Mouse (Mus musculus) intestine, postnatal 0 days (tissue): ENCODE data around the gene Dedd. TPM values are rescaled to one million over a fixed set of nuclear protein-coding genes. Genes with fewer than 3 reads are reported as not detected.

Experiments used
- ATAC-seq: fragments of 200-750 bp; cut with Nextera tagmentation; 2 replicates; pipeline ENCODE4 v1.8.0; 2017; ENCODE audit warnings: mild to moderate bottlenecking, moderate TSS enrichment, moderate library complexity
- H3K27ac ChIP-seq: fragments of 300-500 bp; sonication (generic); 2 replicates; pipeline ENCODE4 v1.5.1; 2014; ENCODE audit warnings: mild to moderate bottlenecking, low read depth, low read length, moderate library complexity
- H3K27me3 ChIP-seq: fragments of 300-500 bp; sonication (generic); replicated peaks from 2 replicates; pipeline ENCODE4 v1.6.1; 2014; ENCODE audit warnings: low read length, mixed read lengths; ENCODE audit not compliant: control insufficient read depth, insufficient read depth
- H3K36me3 ChIP-seq: fragments of 300-500 bp; sonication (generic); 2 replicates; pipeline ENCODE4 v1.6.1; 2014; ENCODE audit warnings: mild to moderate bottlenecking, moderate library complexity; ENCODE audit not compliant: control insufficient read depth, insufficient read depth
- H3K4me1 ChIP-seq: fragments of 300-500 bp; sonication (generic); replicated peaks from 2 replicates; pipeline ENCODE4 v1.6.1; 2014; ENCODE audit warnings: antibody characterized with exemption, low read length, mixed read lengths; ENCODE audit not compliant: control insufficient read depth, insufficient read depth
- H3K4me2 ChIP-seq: fragments of 300-500 bp; sonication (generic); replicated peaks from 2 replicates; pipeline ENCODE4 v1.6.1; 2014; ENCODE audit warnings: low read depth, mild to moderate bottlenecking, moderate library complexity
- H3K4me3 ChIP-seq: fragments of 300-500 bp; sonication (generic); 2 replicates; pipeline ENCODE4 v1.5.1; 2014; ENCODE audit warnings: low read depth, low read length
- H3K9ac ChIP-seq: fragments of 300-500 bp; sonication (generic); 2 replicates; pipeline ENCODE4 v1.6.1; 2014; ENCODE audit warnings: mild to moderate bottlenecking, low read depth, low read length
- H3K9me3 ChIP-seq: fragments of 300-500 bp; sonication (generic); 2 replicates; pipeline ENCODE4 v1.6.1; 2016; ENCODE audit warnings: mixed run types; ENCODE audit not compliant: control insufficient read depth
- CTCF ChIP-seq: sonication (generic); IDR thresholded peaks from 2 replicates; pipeline ENCODE4 v1.5.1; 2016; ENCODE audit warnings: low read depth, mild to moderate bottlenecking, control low read depth, antibody characterized with exemption, moderate library complexity
- WGBS: fragments of 180-500 bp; shearing (Covaris S2); extraction: QIAGEN DNeasy Blood & Tissue Kit; methylation state at CpG from one replicate; pipeline ENCODE4 v1.1.7; 2014; 5-methylcytosine and 5-hydroxymethylcytosine counted together
- polyA plus RNA-seq: library from polyadenylated mRNA; unstranded; fragments of >200 nt; fragmentation: Nextera tagmentation; extraction: Ambion mirVana; gene quantifications from 2 replicates; pipeline ENCODE4 v1.2.1, GENCODE M21; 2015

The Dedd gene
- polyA plus RNA-seq, 1 experiment from 2014 or later = 28.1 TPM

DNA sequence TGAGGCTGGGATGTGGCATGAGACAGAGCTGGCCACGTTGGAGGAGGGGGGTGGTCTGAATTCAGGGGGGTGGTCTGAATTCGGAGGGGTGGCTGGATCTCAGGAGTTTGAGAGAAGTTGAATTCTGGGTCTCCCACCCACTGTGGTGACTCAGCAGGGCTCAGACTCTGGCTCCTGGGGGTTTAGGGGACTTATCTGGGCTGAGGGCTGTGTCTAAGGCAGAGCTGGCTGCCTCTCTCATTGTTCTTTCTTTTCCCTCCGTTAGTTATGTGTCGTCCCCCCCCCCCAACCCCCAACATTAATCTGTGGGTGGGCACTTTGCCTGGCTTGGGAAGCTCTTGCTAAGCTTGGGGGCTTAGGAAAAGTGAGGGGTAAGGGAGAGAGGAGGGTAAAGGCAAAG, 45.0 kb downstream of the Dedd start:
- no peak for TF ChIP-seq CTCF
- Histone ChIP-seq H3K4me3 (no peak overlapping the region), H3K9me3 (no peaks in the 10 kb centered on the region), H3K4me2 (no peak overlapping the region), H3K4me1 (peaks cover 4% of the 10 kb centered on the region; the same call in 1 of the 2 replicates), H3K9ac (no peak overlapping the region), H3K27ac (no peak overlapping the region), H3K27me3 (no peaks in the 10 kb centered on the region), H3K36me3 (no peaks in the 10 kb centered on the region)
- WGBS = 10% methylated on average over 3 of the region's 4 CpGs
- no peak for ATAC-seq

DNA sequence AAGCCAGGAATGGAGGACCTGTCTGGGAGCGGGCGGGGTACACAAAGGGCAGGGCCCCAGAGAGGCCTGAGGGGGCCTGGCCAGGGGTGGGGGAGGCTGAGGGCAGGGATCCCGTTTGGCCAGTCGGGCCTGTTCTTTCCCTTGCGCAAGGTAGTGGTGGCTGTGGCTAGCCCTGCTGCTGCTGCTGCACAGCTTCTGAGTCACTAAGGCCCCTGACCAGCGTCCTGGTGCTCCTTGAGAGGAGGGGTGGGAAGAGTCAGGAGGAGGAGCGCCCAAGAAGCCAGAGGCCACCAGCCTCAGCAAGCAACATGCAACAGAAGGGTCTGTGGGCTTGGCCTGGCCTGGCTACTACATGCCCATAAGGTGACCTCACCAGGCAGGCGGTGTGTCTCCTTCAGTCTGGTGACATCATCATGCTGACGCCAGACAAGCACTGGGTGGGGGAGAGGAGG, 46.7 kb downstream of the Dedd start:
- Histone ChIP-seq H3K27me3 (peaks cover 3% of the 10 kb centered on the region; the same call in 1 of the 2 replicates), H3K27ac (no peak overlapping the region), H3K9me3 (no peaks in the 10 kb centered on the region), H3K4me3 (no peak overlapping the region), H3K4me1 (peaks cover 9% of the 10 kb centered on the region; the same call in 1 of the 2 replicates), H3K4me2 (0 out of 2 replicates have a peak overlapping the region, but pooled peaks have one; percentile 10), H3K36me3 (no peaks in the 10 kb centered on the region), H3K9ac (no peak overlapping the region)
- no peak for TF ChIP-seq CTCF
- peak; percentile 76 for ATAC-seq
- WGBS = 28% methylated on average over 9 of the region's 9 CpGs

DNA sequence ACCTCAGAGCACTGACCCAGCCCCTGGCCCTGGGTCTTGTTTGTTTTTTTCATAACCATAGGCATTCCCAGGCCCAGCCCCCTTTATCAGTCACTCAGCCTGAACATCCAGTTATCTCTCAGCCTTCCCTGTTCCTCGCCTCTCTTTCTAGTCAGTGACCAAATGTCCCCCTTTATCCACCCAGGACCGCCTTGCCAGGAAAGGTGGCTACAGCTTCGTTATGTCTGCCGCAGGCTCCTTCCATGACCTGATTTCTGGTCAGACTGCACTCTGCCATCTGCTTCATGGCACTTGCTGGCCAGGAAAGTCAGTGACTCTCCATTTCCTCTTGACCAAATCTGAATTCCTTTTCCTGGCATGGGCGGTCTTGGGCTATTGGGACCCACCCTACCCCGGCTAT, 49.4 kb downstream of the Dedd start:
- Histone ChIP-seq H3K9ac (no peak overlapping the region), H3K36me3 (no peaks in the 10 kb centered on the region), H3K4me1 (peaks cover 9% of the 10 kb centered on the region; the same call in 1 of the 2 replicates), H3K27ac (no peak overlapping the region), H3K27me3 (peaks cover 5% of the 10 kb centered on the region; the same call in 1 of the 2 replicates), H3K4me2 (no peak overlapping the region), H3K4me3 (no peak overlapping the region), H3K9me3 (no peaks in the 10 kb centered on the region)
- WGBS = 82% methylated on average over 6 of the region's 6 CpGs
- no peak for ATAC-seq
- no peak for TF ChIP-seq CTCF

DNA sequence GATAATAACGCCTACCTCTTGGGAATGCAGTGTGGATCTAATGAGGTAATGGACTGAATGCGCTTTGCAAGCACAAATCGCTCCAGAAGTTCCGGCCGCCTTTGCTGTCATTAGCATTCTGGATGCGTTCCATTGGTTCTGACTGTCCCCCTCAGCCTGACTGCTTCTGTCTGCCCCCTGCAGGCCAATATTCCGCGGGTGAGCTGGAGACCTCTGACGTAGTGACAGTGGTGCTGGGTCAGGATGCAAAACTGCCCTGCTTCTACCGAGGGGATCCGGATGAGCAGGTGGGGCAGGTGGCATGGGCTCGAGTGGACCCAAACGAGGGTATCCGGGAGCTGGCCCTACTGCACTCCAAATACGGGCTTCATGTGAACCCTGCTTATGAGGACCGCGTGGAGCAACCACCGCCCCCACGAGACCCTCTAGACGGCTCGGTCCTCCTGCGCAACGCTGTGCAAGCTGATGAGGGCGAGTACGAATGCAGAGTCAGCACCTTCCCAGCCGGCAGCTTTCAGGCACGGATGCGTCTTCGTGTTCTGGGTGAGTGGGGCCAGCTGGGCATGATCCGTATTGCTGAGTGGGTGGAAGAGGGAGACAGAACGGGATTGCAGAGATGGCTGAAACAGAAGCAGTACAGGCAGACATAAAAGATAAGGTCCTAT, 51.1 kb downstream of the Dedd start:
- Histone ChIP-seq H3K4me2 (peak overlapping the region; percentile 51), H3K9me3 (no peaks in the 10 kb centered on the region), H3K4me1 (peaks cover 9% of the 10 kb centered on the region; the same call in 1 of the 2 replicates), H3K9ac (no peak overlapping the region), H3K36me3 (no peaks in the 10 kb centered on the region), H3K27me3 (peaks cover 5% of the 10 kb centered on the region; the same call in 1 of the 2 replicates), H3K27ac (no peak overlapping the region), H3K4me3 (no peak overlapping the region)
- peak; percentile 87 for TF ChIP-seq CTCF
- 9% methylated on average over 31 of the region's 31 CpGs for WGBS
- peak; percentile 20; the same call in 1 of the 2 replicates for ATAC-seq

DNA sequence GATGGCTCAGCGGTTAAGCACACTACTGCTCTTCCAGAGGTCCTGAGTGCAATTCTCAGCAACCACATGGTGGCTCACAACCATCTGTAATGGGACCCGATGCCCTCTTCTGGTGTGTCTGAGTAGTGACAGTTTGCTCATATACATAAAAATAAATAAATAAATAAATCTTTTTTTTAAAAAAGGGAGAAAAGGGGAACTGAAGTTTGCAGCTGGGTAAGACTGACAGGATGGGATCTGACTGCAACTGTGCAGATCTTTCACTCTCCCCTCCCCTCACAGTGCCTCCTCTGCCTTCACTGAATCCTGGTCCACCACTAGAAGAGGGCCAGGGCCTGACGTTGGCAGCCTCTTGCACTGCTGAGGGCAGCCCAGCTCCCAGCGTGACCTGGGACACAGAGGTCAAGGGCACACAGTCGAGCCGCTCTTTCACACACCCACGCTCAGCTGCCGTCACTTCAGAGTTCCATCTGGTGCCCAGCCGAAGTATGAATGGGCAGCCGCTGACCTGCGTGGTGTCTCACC, 53.2 kb downstream of the Dedd start:
- no peak overlapping the region for H3K4me3 ChIP-seq
- no peaks in the 10 kb centered on the region for H3K9me3 ChIP-seq
- no peak overlapping the region for H3K4me2 ChIP-seq
- peaks cover 5% of the 10 kb centered on the region; the same call in 1 of the 2 replicates for H3K27me3 ChIP-seq
- TF ChIP-seq CTCF = no peak
- no peak for ATAC-seq
- 87% methylated on average over 11 of the region's 11 CpGs for WGBS
- H3K27ac ChIP-seq = no peak overlapping the region
- H3K9ac ChIP-seq = no peak overlapping the region
- H3K36me3 ChIP-seq = no peaks in the 10 kb centered on the region
- peaks cover 5% of the 10 kb centered on the region; the same call in 1 of the 2 replicates for H3K4me1 ChIP-seq

DNA sequence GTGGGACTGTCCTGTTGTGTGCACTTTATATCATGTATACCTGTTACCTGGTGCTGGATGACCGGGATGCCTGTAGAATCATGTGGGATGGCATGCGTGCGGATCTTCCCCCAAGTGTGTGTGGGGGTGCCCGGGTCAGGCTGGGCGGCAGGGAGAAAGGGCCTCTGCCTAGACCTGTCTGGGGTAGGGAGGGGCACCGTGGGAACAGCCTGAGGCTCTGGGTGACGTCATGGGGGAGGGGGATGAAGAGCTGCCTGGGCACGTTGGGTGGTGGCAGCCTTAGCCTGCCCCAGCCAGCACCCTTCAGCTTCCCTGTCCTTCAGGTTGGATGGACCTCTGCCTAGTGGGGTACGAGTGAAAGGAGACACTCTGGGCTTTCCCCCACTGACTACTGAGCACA, 55.4 kb downstream of the Dedd start:
- ATAC-seq = no peak
- no peak overlapping the region for H3K4me2 ChIP-seq
- 64% methylated on average over 9 of the region's 9 CpGs for WGBS
- no peak overlapping the region for H3K27ac ChIP-seq
- H3K9me3 ChIP-seq = no peaks in the 10 kb centered on the region
- no peak overlapping the region for H3K4me3 ChIP-seq
- H3K9ac ChIP-seq = no peak overlapping the region
- H3K27me3 ChIP-seq = peaks cover 5% of the 10 kb centered on the region; the same call in 1 of the 2 replicates
- H3K36me3 ChIP-seq = no peaks in the 10 kb centered on the region
- no peak for TF ChIP-seq CTCF
- H3K4me1 ChIP-seq = peaks cover 5% of the 10 kb centered on the region; the same call in 1 of the 2 replicates
